Mouse (Mus musculus) midbrain, embryonic 16.5 days (tissue): ENCODE data around the gene Galntl6. TPM values are rescaled to one million over a fixed set of nuclear protein-coding genes. Genes with fewer than 3 reads are reported as not detected.

Experiments used
- ATAC-seq: fragments of 200-750 bp; cut with Nextera tagmentation; 2 replicates; pipeline ENCODE4 v1.8.0; 2017; ENCODE audit warnings: moderate TSS enrichment
- H3K27ac ChIP-seq: fragments of 300-500 bp; sonication (generic); 2 replicates; pipeline ENCODE4 v1.5.1; 2014; ENCODE audit warnings: mild to moderate bottlenecking, low read length, mixed read lengths
- H3K27me3 ChIP-seq: fragments of 300-500 bp; sonication (generic); 2 replicates; pipeline ENCODE4 v1.6.1; 2014; ENCODE audit warnings: low read depth, low read length, mixed read lengths; ENCODE audit not compliant: control insufficient read depth, insufficient read depth
- H3K36me3 ChIP-seq: fragments of 300-500 bp; sonication (generic); 2 replicates; pipeline ENCODE4 v1.6.1; 2014; ENCODE audit warnings: mild to moderate bottlenecking, low read length, moderate library complexity, mixed read lengths; ENCODE audit not compliant: control insufficient read depth, insufficient read depth
- H3K4me1 ChIP-seq: fragments of 300-500 bp; sonication (generic); 2 replicates; pipeline ENCODE4 v1.6.1; 2014; ENCODE audit warnings: mild to moderate bottlenecking, low read length, mixed read lengths; ENCODE audit not compliant: control insufficient read depth, insufficient read depth
- H3K4me2 ChIP-seq: fragments of 300-500 bp; sonication (generic); 2 replicates; pipeline ENCODE4 v1.6.1; 2014; ENCODE audit warnings: mild to moderate bottlenecking, low read length, mixed read lengths
- H3K4me3 ChIP-seq: fragments of 300-500 bp; sonication (generic); 2 replicates; pipeline ENCODE4 v1.5.1; 2014; ENCODE audit warnings: low read depth, mild to moderate bottlenecking, low read length, moderate library complexity, mixed read lengths
- H3K9ac ChIP-seq: fragments of 300-500 bp; sonication (generic); 2 replicates; pipeline ENCODE4 v1.6.1; 2014; ENCODE audit warnings: low read depth, low read length, mixed read lengths
- H3K9me3 ChIP-seq: fragments of 300-500 bp; sonication (generic); replicated peaks from 2 replicates; pipeline ENCODE4 v1.6.1; 2014; ENCODE audit warnings: mild to moderate bottlenecking, low read length, mixed read lengths; ENCODE audit not compliant: control insufficient read depth, poor library complexity, severe bottlenecking
- WGBS: fragments of 180-500 bp; shearing (Covaris S2); extraction: QIAGEN DNeasy Blood & Tissue Kit; methylation state at CpG from one replicate; pipeline ENCODE4 v1.1.7; 2014; 5-methylcytosine and 5-hydroxymethylcytosine counted together
- polyA plus RNA-seq: library from polyadenylated mRNA; unstranded; fragments of >200 nt; fragmentation: Nextera tagmentation; extraction: Ambion mirVana; gene quantifications from 2 replicates; pipeline ENCODE4 v1.2.1, GENCODE M21; 2015

Galntl6 gene
- polyA plus RNA-seq, 1 experiment from 2014 or later = 18.4 TPM

- Histone ChIP-seq H3K4me1 (peaks cover 3% of the 10 kb centered on the region; the same call in 1 of the 2 replicates), H3K36me3 (no peaks in the 10 kb centered on the region), H3K9ac (no peak overlapping the region), H3K27ac (no peak overlapping the region), H3K27me3 (no peaks in the 10 kb centered on the region), H3K4me2 (no peak overlapping the region), H3K4me3 (no peak overlapping the region), H3K9me3 (no peaks in the 10 kb centered on the region)
- ATAC-seq = peak; percentile 62; the same call in 1 of the 2 replicates
- 12% methylated on average over 6 of the region's 6 CpGs for WGBS
Observed at GRCm38 (mm10) chr8:58677847-58678450, 234.5 kb downstream of the Galntl6 start.

- Histone ChIP-seq H3K27ac (no peak overlapping the region), H3K36me3 (no peaks in the 10 kb centered on the region), H3K9ac (no peak overlapping the region), H3K9me3 (no peaks in the 10 kb centered on the region), H3K4me1 (no peaks in the 10 kb centered on the region), H3K4me3 (no peak overlapping the region), H3K4me2 (no peak overlapping the region), H3K27me3 (no peaks in the 10 kb centered on the region)
- WGBS = 54% methylated on average over 2 of the region's 2 CpGs
- no peak for ATAC-seq
Observed at GRCm38 (mm10) chr8:58669075-58669474, 243.4 kb downstream of the Galntl6 start.

GRCm38 (mm10) chr8:58660019-58660418 lies 252.4 kb downstream of the Galntl6 start:
- no peak overlapping the region for H3K27ac ChIP-seq
- H3K4me1 ChIP-seq = no peaks in the 10 kb centered on the region
- H3K36me3 ChIP-seq = no peaks in the 10 kb centered on the region
- no peak overlapping the region for H3K4me2 ChIP-seq
- no peak overlapping the region for H3K4me3 ChIP-seq
- no peak for ATAC-seq
- no peaks in the 10 kb centered on the region for H3K9me3 ChIP-seq
- no peak overlapping the region for H3K9ac ChIP-seq
- no peaks in the 10 kb centered on the region for H3K27me3 ChIP-seq

GRCm38 (mm10) chr8:58655631-58656030 lies 256.8 kb downstream of the Galntl6 start:
- no peak overlapping the region for H3K9ac ChIP-seq
- H3K27me3 ChIP-seq = no peaks in the 10 kb centered on the region
- 84% methylated on average over 4 of the region's 4 CpGs for WGBS
- no peak overlapping the region for H3K27ac ChIP-seq
- no peaks in the 10 kb centered on the region for H3K4me1 ChIP-seq
- H3K36me3 ChIP-seq = no peaks in the 10 kb centered on the region
- H3K4me2 ChIP-seq = no peak overlapping the region
- no peak for ATAC-seq
- H3K9me3 ChIP-seq = no peaks in the 10 kb centered on the region
- H3K4me3 ChIP-seq = no peak overlapping the region

- H3K4me1 ChIP-seq = no peaks in the 10 kb centered on the region
- H3K4me3 ChIP-seq = no peak overlapping the region
- no peaks in the 10 kb centered on the region for H3K9me3 ChIP-seq
- H3K27me3 ChIP-seq = no peaks in the 10 kb centered on the region
- no peaks in the 10 kb centered on the region for H3K36me3 ChIP-seq
- no peak overlapping the region for H3K27ac ChIP-seq
- H3K4me2 ChIP-seq = no peak overlapping the region
- WGBS = 70% methylated on average over 4 of the region's 4 CpGs
- no peak overlapping the region for H3K9ac ChIP-seq
- no peak for ATAC-seq
Observed at GRCm38 (mm10) chr8:58606451-58606850, 306.0 kb downstream of the Galntl6 start.

GRCm38 (mm10) chr8:58604751-58605150 lies 307.7 kb downstream of the Galntl6 start:
- 55% methylated on average over 4 of the region's 4 CpGs for WGBS
- Histone ChIP-seq H3K27ac (no peak overlapping the region), H3K4me3 (no peak overlapping the region), H3K9me3 (no peaks in the 10 kb centered on the region), H3K27me3 (no peaks in the 10 kb centered on the region), H3K36me3 (no peaks in the 10 kb centered on the region), H3K4me1 (no peaks in the 10 kb centered on the region), H3K4me2 (no peak overlapping the region), H3K9ac (no peak overlapping the region)
- no peak for ATAC-seq

- no peaks in the 10 kb centered on the region for H3K9me3 ChIP-seq
- 74% methylated on average over 6 of the region's 6 CpGs for WGBS
- H3K27me3 ChIP-seq = no peaks in the 10 kb centered on the region
- ATAC-seq = no peak
- H3K36me3 ChIP-seq = no peaks in the 10 kb centered on the region
- no peak overlapping the region for H3K4me3 ChIP-seq
- no peaks in the 10 kb centered on the region for H3K4me1 ChIP-seq
- no peak overlapping the region for H3K4me2 ChIP-seq
- H3K27ac ChIP-seq = no peak overlapping the region
- H3K9ac ChIP-seq = no peak overlapping the region
Observed at GRCm38 (mm10) chr8:58597834-58598233, 314.6 kb downstream of the Galntl6 start.

- no peaks in the 10 kb centered on the region for H3K4me1 ChIP-seq
- H3K4me2 ChIP-seq = no peak overlapping the region
- no peaks in the 10 kb centered on the region for H3K36me3 ChIP-seq
- no peak overlapping the region for H3K27ac ChIP-seq
- 70% methylated on average over 1 of the region's 1 CpGs for WGBS
- no peak overlapping the region for H3K4me3 ChIP-seq
- no peaks in the 10 kb centered on the region for H3K9me3 ChIP-seq
- no peaks in the 10 kb centered on the region for H3K27me3 ChIP-seq
- H3K9ac ChIP-seq = no peak overlapping the region
- no peak for ATAC-seq
Observed at GRCm38 (mm10) chr8:58575346-58575745, 337.1 kb downstream of the Galntl6 start.

- ATAC-seq = no peak
- WGBS = 69% methylated on average over 2 of the region's 2 CpGs
Observed at GRCm38 (mm10) chr8:58568086-58568485, 344.4 kb downstream of the Galntl6 start.

More at GRCm38 (mm10) chr8:58568086-58568485, 344.4 kb downstream of the Galntl6 start:
- Histone ChIP-seq H3K9ac (no peak overlapping the region), H3K27me3 (no peaks in the 10 kb centered on the region), H3K4me3 (no peak overlapping the region), H3K27ac (no peak overlapping the region), H3K4me2 (no peak overlapping the region), H3K4me1 (no peaks in the 10 kb centered on the region), H3K36me3 (no peaks in the 10 kb centered on the region), H3K9me3 (no peaks in the 10 kb centered on the region)
